Mouse (Mus musculus) intestine, postnatal 0 days (tissue): Measurements from ENCODE around the gene Arid3b. TPM values are rescaled to one million over a fixed set of nuclear protein-coding genes. Genes with fewer than 3 reads are reported as not detected.

Source experiments
- ATAC-seq: fragments of 200-750 bp; cut with Nextera tagmentation; 2 replicates; pipeline ENCODE4 v1.8.0; 2017; ENCODE audit warnings: mild to moderate bottlenecking, moderate TSS enrichment, moderate library complexity
- H3K27ac ChIP-seq: fragments of 300-500 bp; sonication (generic); 2 replicates; pipeline ENCODE4 v1.5.1; 2014; ENCODE audit warnings: mild to moderate bottlenecking, low read depth, low read length, moderate library complexity
- H3K27me3 ChIP-seq: fragments of 300-500 bp; sonication (generic); replicated peaks from 2 replicates; pipeline ENCODE4 v1.6.1; 2014; ENCODE audit warnings: low read length, mixed read lengths; ENCODE audit not compliant: control insufficient read depth, insufficient read depth
- H3K36me3 ChIP-seq: fragments of 300-500 bp; sonication (generic); 2 replicates; pipeline ENCODE4 v1.6.1; 2014; ENCODE audit warnings: mild to moderate bottlenecking, moderate library complexity; ENCODE audit not compliant: control insufficient read depth, insufficient read depth
- H3K4me1 ChIP-seq: fragments of 300-500 bp; sonication (generic); replicated peaks from 2 replicates; pipeline ENCODE4 v1.6.1; 2014; ENCODE audit warnings: antibody characterized with exemption, low read length, mixed read lengths; ENCODE audit not compliant: control insufficient read depth, insufficient read depth
- H3K4me2 ChIP-seq: fragments of 300-500 bp; sonication (generic); replicated peaks from 2 replicates; pipeline ENCODE4 v1.6.1; 2014; ENCODE audit warnings: low read depth, mild to moderate bottlenecking, moderate library complexity
- H3K4me3 ChIP-seq: fragments of 300-500 bp; sonication (generic); 2 replicates; pipeline ENCODE4 v1.5.1; 2014; ENCODE audit warnings: low read depth, low read length
- H3K9ac ChIP-seq: fragments of 300-500 bp; sonication (generic); 2 replicates; pipeline ENCODE4 v1.6.1; 2014; ENCODE audit warnings: mild to moderate bottlenecking, low read depth, low read length
- H3K9me3 ChIP-seq: fragments of 300-500 bp; sonication (generic); 2 replicates; pipeline ENCODE4 v1.6.1; 2016; ENCODE audit warnings: mixed run types; ENCODE audit not compliant: control insufficient read depth
- CTCF ChIP-seq: sonication (generic); IDR thresholded peaks from 2 replicates; pipeline ENCODE4 v1.5.1; 2016; ENCODE audit warnings: low read depth, mild to moderate bottlenecking, control low read depth, antibody characterized with exemption, moderate library complexity
- WGBS: fragments of 180-500 bp; shearing (Covaris S2); extraction: QIAGEN DNeasy Blood & Tissue Kit; methylation state at CpG from one replicate; pipeline ENCODE4 v1.1.7; 2014; 5-methylcytosine and 5-hydroxymethylcytosine counted together
- polyA plus RNA-seq: library from polyadenylated mRNA; unstranded; fragments of >200 nt; fragmentation: Nextera tagmentation; extraction: Ambion mirVana; gene quantifications from 2 replicates; pipeline ENCODE4 v1.2.1, GENCODE M21; 2015

Gene Arid3b
- polyA plus RNA-seq, 1 experiment from 2014 or later: 5.2 TPM

DNA sequence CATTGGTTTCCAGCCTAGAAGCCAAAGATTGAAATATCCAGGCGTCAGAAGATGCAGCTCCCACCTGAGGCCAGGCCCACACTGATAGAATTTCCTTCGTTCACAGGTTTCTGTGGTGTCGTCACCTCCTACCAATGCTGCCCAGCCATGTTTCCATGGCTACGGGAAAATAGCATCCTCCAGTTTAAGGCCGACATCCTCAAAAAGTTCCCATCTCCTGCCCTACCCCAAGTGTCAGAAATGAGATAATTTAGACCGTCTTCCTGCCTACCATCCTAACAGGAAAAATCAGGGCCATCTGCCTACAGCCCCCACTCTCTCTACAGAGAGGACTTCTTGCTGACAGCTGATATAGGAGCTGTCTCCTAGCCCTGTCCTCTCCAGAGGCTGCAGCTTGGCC, 70.2 kb downstream of the Arid3b start:
- H3K36me3 ChIP-seq: peaks cover 4% of the 10 kb centered on the region; the same call in 1 of the 2 replicates
- H3K4me1 ChIP-seq: peaks cover 11% of the 10 kb centered on the region; the same call in 1 of the 2 replicates
- no peak overlapping the region for H3K4me3 ChIP-seq
- H3K4me2 ChIP-seq: peak overlapping the region; percentile 83; the same call in 1 of the 2 replicates
- no peak for ATAC-seq
- H3K9ac ChIP-seq: no peak overlapping the region
- H3K27ac ChIP-seq: no peak overlapping the region
- H3K9me3 ChIP-seq: no peaks in the 10 kb centered on the region
- WGBS: 54% methylated on average over 6 of the region's 6 CpGs
- no peaks in the 10 kb centered on the region for H3K27me3 ChIP-seq
- TF ChIP-seq CTCF: no peak

GRCm38 (mm10) chr9:57765364-57766351, 70.9 kb downstream of the Arid3b start, which contains the start of gene Clk3:
Clk3 (minus strand) TSS chr9:57765860.
- TF ChIP-seq CTCF: peak; percentile 41; the same call in 1 of the 2 replicates
- under 1% methylated on average over 93 of the region's 93 CpGs for WGBS
- Histone ChIP-seq H3K4me3 (peak within 1 kb of the TSS; percentile 92), H3K9me3 (no peaks in the 10 kb centered on the region), H3K27ac (peak within 1 kb of the TSS; percentile 98), H3K36me3 (peaks cover 12% of the 10 kb centered on the region), H3K9ac (peak within 1 kb of the TSS; percentile 95), H3K4me2 (peak within 1 kb of the TSS; percentile 83), H3K4me1 (peaks cover 11% of the 10 kb centered on the region; the same call in 1 of the 2 replicates), H3K27me3 (no peaks in the 10 kb centered on the region)
- ATAC-seq: peak; percentile 49

DNA sequence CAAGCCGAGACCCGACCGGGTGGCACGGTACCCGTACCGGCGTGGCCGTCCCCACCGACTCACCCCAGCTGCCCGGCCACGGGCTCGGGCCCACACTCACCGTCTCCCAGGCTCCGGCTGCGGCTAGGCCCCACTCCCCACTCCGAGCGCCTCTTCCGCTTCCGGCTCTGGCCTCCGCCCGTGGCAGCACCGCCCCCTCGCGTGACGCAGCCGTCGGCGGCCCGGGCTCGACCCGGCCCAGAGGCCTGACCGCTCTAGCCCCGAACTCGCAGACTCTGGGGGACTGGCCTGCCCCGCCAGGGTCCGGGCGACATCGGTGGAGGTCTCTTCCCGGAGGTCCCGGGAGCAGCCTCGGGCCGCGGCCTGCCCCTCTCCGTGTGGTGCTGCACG, 71.6 kb downstream of the Arid3b start:
- Histone ChIP-seq H3K9me3 (no peaks in the 10 kb centered on the region), H3K4me2 (peak overlapping the region; percentile 83), H3K27me3 (no peaks in the 10 kb centered on the region), H3K27ac (peak overlapping the region; percentile 98), H3K4me1 (peaks cover 11% of the 10 kb centered on the region; the same call in 1 of the 2 replicates), H3K9ac (peak overlapping the region; percentile 95), H3K36me3 (peaks cover 19% of the 10 kb centered on the region), H3K4me3 (peak overlapping the region; percentile 92)
- no peak; the same call in 1 of the 2 replicates for TF ChIP-seq CTCF
- WGBS: under 1% methylated on average over 45 of the region's 45 CpGs
- peak; percentile 88 for ATAC-seq

GRCm38 (mm10) chr9:57764147-57764973, 72.2 kb downstream of the Arid3b start:
- H3K9ac ChIP-seq: peak overlapping the region; percentile 95
- ATAC-seq: peak; percentile 37
- peak overlapping the region; percentile 83 for H3K4me2 ChIP-seq
- under 1% methylated on average over 56 of the region's 57 CpGs for WGBS
- H3K9me3 ChIP-seq: no peaks in the 10 kb centered on the region
- peak; percentile 35 for TF ChIP-seq CTCF
- H3K36me3 ChIP-seq: peaks cover 25% of the 10 kb centered on the region
- peaks cover 11% of the 10 kb centered on the region; the same call in 1 of the 2 replicates for H3K4me1 ChIP-seq
- H3K27ac ChIP-seq: peak overlapping the region; percentile 98
- peak overlapping the region; percentile 92 for H3K4me3 ChIP-seq
- no peaks in the 10 kb centered on the region for H3K27me3 ChIP-seq

DNA sequence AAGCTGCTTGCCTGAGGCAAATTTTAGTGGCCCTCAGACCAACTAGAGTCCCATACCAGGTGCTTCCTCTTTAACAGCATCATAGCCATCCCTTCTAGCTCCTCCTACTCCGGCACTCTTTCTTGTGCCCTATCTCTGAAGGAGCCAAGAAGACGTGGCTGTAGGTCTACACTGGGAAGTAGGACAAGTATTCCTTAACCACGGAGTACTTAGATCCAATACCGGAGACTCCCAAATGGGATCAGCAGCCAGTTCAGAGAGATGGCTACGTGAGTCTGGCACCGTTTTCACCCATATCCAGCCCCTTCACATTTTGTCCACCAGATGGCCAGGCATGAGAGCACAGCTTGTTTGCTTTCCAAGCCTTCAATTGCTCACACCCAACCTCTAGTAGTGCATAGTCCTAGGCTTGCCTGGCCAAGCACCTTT, 74.0 kb downstream of the Arid3b start:
- no peak overlapping the region for H3K27ac ChIP-seq
- ATAC-seq: no peak
- peaks cover 11% of the 10 kb centered on the region; the same call in 1 of the 2 replicates for H3K4me1 ChIP-seq
- WGBS: 35% methylated on average over 6 of the region's 6 CpGs
- no peaks in the 10 kb centered on the region for H3K9me3 ChIP-seq
- H3K36me3 ChIP-seq: peaks cover 43% of the 10 kb centered on the region
- TF ChIP-seq CTCF: peak; percentile 81
- peak overlapping the region; percentile 92; the same call in 1 of the 2 replicates for H3K4me3 ChIP-seq
- H3K27me3 ChIP-seq: no peaks in the 10 kb centered on the region
- H3K4me2 ChIP-seq: peak overlapping the region; percentile 83
- H3K9ac ChIP-seq: no peak overlapping the region
